Mouse (Mus musculus) hindlimb bud, embryonic 11.5 days (tissue): ENCODE results near the gene Tmem11.

Source experiments
- DNase-seq: peaks from one replicate; pipeline ENCODE4 v3.0.0-alpha.2; 2012; ENCODE audit warnings: low read depth, low spot score; ENCODE audit errors: extremely low spot score

Gene Tmem11

GRCm38 (mm10) chr11:60830433-60831052, 48.5 kb downstream of the Tmem11 start, which contains the start of gene Dhrs7b:
Gene Dhrs7b (plus strand): TSS chr11:60830631.
- DNase-seq = peak; percentile 91

- DNase-seq = no peak
Measured at GRCm38 (mm10) chr11:60828903-60829302, 50.2 kb downstream of the Tmem11 start.

- no peak for DNase-seq
Measured at GRCm38 (mm10) chr11:60827241-60827945, 51.7 kb downstream of the Tmem11 start.

- no peak for DNase-seq
Measured at GRCm38 (mm10) chr11:60826700-60827099, 52.4 kb downstream of the Tmem11 start.

- DNase-seq = no peak
Measured at GRCm38 (mm10) chr11:60825191-60825590, 53.9 kb downstream of the Tmem11 start.

- no peak for DNase-seq
Measured at GRCm38 (mm10) chr11:60823771-60824170, 55.3 kb downstream of the Tmem11 start.

GRCm38 (mm10) chr11:60816398-60816797, 62.7 kb downstream of the Tmem11 start:
- DNase-seq = no peak
